Mouse (Mus musculus) small intestine, adult 2 months (tissue): Measurements from ENCODE around the gene Cd47.

ENCODE experiments used
- CTCF ChIP-seq: fragments of 200-500 bp; IDR thresholded peaks from 2 replicates; pipeline ENCODE4 v1.5.1; 2012; ENCODE audit warnings: low read depth, mild to moderate bottlenecking, control low read depth, inconsistent platforms, low read length, moderate library complexity, mixed read lengths; ENCODE audit not compliant: insufficient replicate concordance, insufficient read length; ENCODE audit errors: extremely low read depth
- POLR2A ChIP-seq: fragments of 200-500 bp; IDR thresholded peaks from 2 replicates; pipeline ENCODE4 v1.6.1; 2012; ENCODE audit warnings: low read depth, mild to moderate bottlenecking, control low read depth, inconsistent platforms, low read length, moderate library complexity

GRCm38 (mm10) chr16:49924941-49925340 is 124.6 kb downstream of the Cd47 start:
- no peak for TF ChIP-seq CTCF
- no peak for TF ChIP-seq POLR2A
